7 mouse cellular contexts compared by ENCODE assay signal in genomic region chr4:48584421-48585240, GRCm38 (mm10). TPM values are rescaled to one million over a fixed set of nuclear protein-coding genes. Genes with fewer than 3 reads are reported as not detected.
DNase-seq lines count a peak whose midpoint lies in the region; ATAC-seq and TF ChIP-seq lines count a peak whose summit lies in the region.

Gene Tmeff1 (plus strand): TSS chr4:48585174.

- no peaks in the 10 kb centered on the region for H3K36me3 ChIP-seq in CH12.LX (replicated peaks in 1 of 2; ENCODE audit: control insufficient read depth in 1 of 2, insufficient read depth in 1 of 2, low read length in 1 of 2)
- H3K36me3 ChIP-seq in hindbrain, embryonic 14.5 days (replicated peaks; ENCODE audit: control insufficient read depth, insufficient read depth) = no peaks in the 10 kb centered on the region
- H3K36me3 ChIP-seq in midbrain, embryonic 13.5 days = no peaks in the 10 kb centered on the region

- TF ChIP-seq POLR2A in CH12.LX (IDR thresholded peaks at IDR 0.05; ENCODE audit: low read depth, low read length) = peak; percentile 18; the same call in 1 of the 2 replicates
- TF ChIP-seq POLR2A in embryonic fibroblast, embryonic 13.5 days (IDR thresholded peaks at IDR 0.05; ENCODE audit: low read depth, low read length) = peak; percentile 52; the same call in 1 of the 2 replicates

- no peak for TF ChIP-seq EP300 in CH12.LX (IDR thresholded peaks at IDR 0.05; ENCODE audit: low read length)

- peaks cover 2 to 22% of the 10 kb centered on the region in 2 experiments; a peak in 2 of 4 replicates for H3K4me1 ChIP-seq in CH12.LX (ENCODE audit: control insufficient read depth in 1 of 2, insufficient read depth in 2 of 2)
- H3K4me1 ChIP-seq in embryonic fibroblast, embryonic 13.5 days (ENCODE audit: control insufficient read depth, insufficient read depth, low read length) = no peaks in the 10 kb centered on the region
- peaks cover 26% of the 10 kb centered on the region for H3K4me1 ChIP-seq in hindbrain, embryonic 14.5 days (replicated peaks; ENCODE audit: control insufficient read depth, insufficient read depth, low read length)
- peaks cover 60% of the 10 kb centered on the region for H3K4me1 ChIP-seq in midbrain, embryonic 13.5 days (replicated peaks)

- WGBS in hindbrain, embryonic 14.5 days = under 1% methylated on average over 60 of the region's 64 CpGs
- WGBS in midbrain, embryonic 13.5 days = under 1% methylated on average over 39 of the region's 64 CpGs

- no peaks in the 10 kb centered on the region for H3K27me3 ChIP-seq in CH12.LX (replicated peaks)
- no peaks in the 10 kb centered on the region for H3K27me3 ChIP-seq in hindbrain, embryonic 14.5 days (ENCODE audit: control insufficient read depth, insufficient read depth, low read length)
- H3K27me3 ChIP-seq in midbrain, embryonic 13.5 days = no peaks in the 10 kb centered on the region

- no peaks in the 10 kb centered on the region; the same call in 1 of the 2 replicates for H3K79me2 ChIP-seq in CH12.LX (replicated peaks; ENCODE audit: control insufficient read depth, extremely low read depth, insufficient read depth, poor library complexity, severe bottlenecking)

- TF ChIP-seq CTCF in CH12.LX (conservative IDR thresholded peaks at IDR 0.05 in 1 of 2, IDR thresholded peaks at IDR 0.05 in 1 of 2; ENCODE audit: low read depth in 2 of 2, low read length in 2 of 2) = no peak
- TF ChIP-seq CTCF in embryonic fibroblast, embryonic 13.5 days (IDR thresholded peaks at IDR 0.05; ENCODE audit: borderline replicate concordance, insufficient read depth, low read length) = no peak

- dilution Hi-C loops in CH12.LX (cut with MboI; ENCODE audit: extremely low pct_ligation_motif_present, extremely low pct_unique_long_range_greater_than_20kb, low sequenced_read_pairs) = no loop called here

- intact Hi-C loops in left cerebral cortex, postnatal 4 days (cut with DNase I) = loop anchor here (5.0 kb wide), 1 partner anchor 83 kb away; no protein-coding TSS in a partner anchor

- H3K27ac ChIP-seq in CH12.LX (ENCODE audit: insufficient read depth, low read depth) = peak within 1 kb of the TSS; percentile 44
- H3K27ac ChIP-seq in embryonic fibroblast, embryonic 13.5 days (ENCODE audit: insufficient read depth, low read length) = peak within 1 kb of the TSS; percentile 12
- peak within 1 kb of the TSS; percentile 98 for H3K27ac ChIP-seq in hindbrain, embryonic 14.5 days
- H3K27ac ChIP-seq in midbrain, embryonic 13.5 days = peak within 1 kb of the TSS; percentile 100

- H3K4me2 ChIP-seq in CH12.LX (ENCODE audit: insufficient read depth, low read depth, poor library complexity, severe bottlenecking) = peak within 1 kb of the TSS; percentile 77
- peak within 1 kb of the TSS; percentile 62 for H3K4me2 ChIP-seq in hindbrain, embryonic 14.5 days (replicated peaks)
- H3K4me2 ChIP-seq in midbrain, embryonic 13.5 days (replicated peaks) = peak within 1 kb of the TSS; percentile 80

- DNase-seq in CH12.LX (ENCODE audit: extremely low read depth) = no peak
- DNase-seq in Muller cell, postnatal 12 days (ENCODE audit: inconsistent ontology term) = peak; percentile 16
- peak; percentile 80 for DNase-seq in hindbrain, embryonic 14.5 days (ENCODE audit: low spot score)
- DNase-seq in left cerebral cortex, postnatal 4 days = peak; percentile 76
- peak; percentile 20 for DNase-seq in urinary bladder, postnatal 14 days (ENCODE audit: low spot score)

- in situ Hi-C loops in CH12.LX (cut with MboI; ENCODE audit: low pct_ligation_motif_present, low pct_unique_long_range_greater_than_20kb, low sequenced_read_pairs) = no loop called here

- H3K4me3 ChIP-seq in CH12.LX (replicated peaks in 1 of 3; ENCODE audit: low read depth in 2 of 3, low read length in 2 of 3, poor library complexity in 1 of 3) = peak within 1 kb of the TSS; percentile 71 to 80 (median 72)
- peak within 1 kb of the TSS; percentile 81 for H3K4me3 ChIP-seq in embryonic fibroblast, embryonic 13.5 days (ENCODE audit: insufficient read depth, low read length)
- peak within 1 kb of the TSS; percentile 92 for H3K4me3 ChIP-seq in hindbrain, embryonic 14.5 days (replicated peaks; ENCODE audit: low read length)
- H3K4me3 ChIP-seq in midbrain, embryonic 13.5 days (replicated peaks) = peak within 1 kb of the TSS; percentile 97

- TF ChIP-seq RAD21 in CH12.LX (IDR thresholded peaks at IDR 0.05; ENCODE audit: low read depth, low read length) = no peak

- peak; percentile 89 for ATAC-seq in hindbrain, embryonic 14.5 days (ENCODE audit: low FRiP score)
- ATAC-seq in midbrain, embryonic 13.5 days = peak; percentile 85

- H3K9ac ChIP-seq in CH12.LX (ENCODE audit: insufficient read depth, low read depth) = peak within 1 kb of the TSS; percentile 63
- H3K9ac ChIP-seq in hindbrain, embryonic 14.5 days = peak within 1 kb of the TSS; percentile 98
- H3K9ac ChIP-seq in midbrain, embryonic 13.5 days (replicated peaks) = peak within 1 kb of the TSS; percentile 99

- peaks cover 6% of the 10 kb centered on the region for H3K9me3 ChIP-seq in CH12.LX (replicated peaks; ENCODE audit: low read length)
- 0 out of 2 replicates have a peak, but pooled peaks cover 2% of the 10 kb centered on the region for H3K9me3 ChIP-seq in hindbrain, embryonic 14.5 days (ENCODE audit: control insufficient read depth, low read length)
- H3K9me3 ChIP-seq in midbrain, embryonic 13.5 days = no peaks in the 10 kb centered on the region

TF ChIP-seq in CH12.LX, 34 proteins besides CTCF, POLR2A, EP300 and RAD21:
- TF ChIP-seq JUN (IDR thresholded peaks at IDR 0.05; ENCODE audit: insufficient read depth, low read depth, low read length) (no peak), PAX5 (IDR thresholded peaks at IDR 0.05; ENCODE audit: low read length) (no peak), BHLHE40 (IDR thresholded peaks at IDR 0.05; ENCODE audit: low read depth, low read length) (no peak), MEF2A (IDR thresholded peaks at IDR 0.05; ENCODE audit: borderline replicate concordance, low read depth, low read length) (no peak), TBP (conservative IDR thresholded peaks at IDR 0.05; ENCODE audit: low read depth, low read length) (no peak)
TF ChIP-seq in CH12.LX: peak in this region for 0.

RNA-seq across cellular contexts. Expression of gene Tmeff1, which starts in this region (rescaled TPM):
- 29.6 and 29.9 TPM in 2 replicates for total RNA-seq in CH12.LX (2012; rRNA removed)
- 32.4 and 37.3 TPM in 2 replicates for total RNA-seq in CH12.LX (2014; rRNA removed)
- 23.3 and 25.5 TPM in 2 replicates for polyA plus RNA-seq in CH12.LX (2012; ENCODE audit: insufficient read length, low read depth)
- 120 and 125 TPM in 2 replicates for polyA plus RNA-seq in embryonic fibroblast, embryonic 13.5 days (2011; ENCODE audit: insufficient read length, low read depth, missing spikeins)
- polyA plus RNA-seq in hindbrain, embryonic 14.5 days (2014; fragmentation: Nextera tagmentation; extraction: Ambion mirVana) = 333 and 365 TPM in 2 replicates
- total RNA-seq in left cerebral cortex, postnatal 4 days (2021) = 100 to 1,000 TPM; 234 TPM
- 196 and 263 TPM in 2 replicates for polyA plus RNA-seq in midbrain, embryonic 13.5 days (2015; fragmentation: Nextera tagmentation; extraction: Ambion mirVana)

Comparison
In these comparisons a context has a peak if more than half of its experiments do, and no peak if none do; other contexts are left out.
1. RNA of gene Tmeff1 (total RNA-seq): 234 TPM in left cerebral cortex, postnatal 4 days; 29.6 to 37.3 TPM in CH12.LX; every median in the first group is over 4 times any median in the second.
2. H3K27ac ChIP-seq: peak in every context shown above with its lines; median percentile 100 in midbrain, embryonic 13.5 days; 98 in hindbrain, embryonic 14.5 days; 44 in CH12.LX; 12 in embryonic fibroblast, embryonic 13.5 days.
3. Peak in every context shown above with its lines, with median percentiles within 50 percentile points of each other: H3K4me2 ChIP-seq, H3K4me3 ChIP-seq and H3K9ac ChIP-seq.